Mouse (Mus musculus): ENCODE measurements around the gene Hmox2. TPM values are rescaled to one million over a fixed set of nuclear protein-coding genes. Genes with fewer than 3 reads are reported as not detected.

The Hmox2 gene
- polyA plus RNA-seq, 1 experiment from 2014 or later: 105 TPM

- Histone ChIP-seq H3K27me3 (no peaks in the 10 kb centered on the region), H3K4me2 (peak overlapping the region; percentile 82), H3K4me1 (peaks cover 29% of the 10 kb centered on the region), H3K9ac (peak overlapping the region; percentile 87), H3K9me3 (no peaks in the 10 kb centered on the region), H3K27ac (peak overlapping the region; percentile 99), H3K4me3 (peak overlapping the region; percentile 87), H3K36me3 (no peaks in the 10 kb centered on the region)
- ATAC-seq (ENCODE audit: insufficient number of reproducible peaks, insufficient read depth, low FRiP score, low TSS enrichment, low read depth): peak; percentile 38; the same call in 1 of the 2 replicates
- WGBS: under 1% methylated on average over 29 of the region's 29 CpGs
Observed at GRCm38 (mm10) chr16:4789311-4789768, 63.2 kb downstream of the Hmox2 start.

- under 1% methylated on average over 51 of the region's 51 CpGs for WGBS
- Histone ChIP-seq H3K4me2 (peak within 1 kb of the TSS; percentile 82), H3K4me1 (peaks cover 29% of the 10 kb centered on the region), H3K36me3 (no peaks in the 10 kb centered on the region), H3K4me3 (peak within 1 kb of the TSS; percentile 87), H3K27ac (peak within 1 kb of the TSS; percentile 99), H3K27me3 (no peaks in the 10 kb centered on the region), H3K9ac (peak within 1 kb of the TSS; percentile 87), H3K9me3 (no peaks in the 10 kb centered on the region)
- ATAC-seq (ENCODE audit: insufficient number of reproducible peaks, insufficient read depth, low FRiP score, low TSS enrichment, low read depth): peak; percentile 99
Observed at GRCm38 (mm10) chr16:4789810-4790559, 63.8 kb downstream of the Hmox2 start, which contains the start of gene Cdip1. Cdip1 (minus strand) TSS chr16:4790292.

- no peak for ATAC-seq (ENCODE audit: insufficient number of reproducible peaks, insufficient read depth, low FRiP score, low TSS enrichment, low read depth)
- no peak overlapping the region for H3K4me3 ChIP-seq
- peaks cover 23% of the 10 kb centered on the region for H3K4me1 ChIP-seq
- H3K27ac ChIP-seq: no peak overlapping the region
- no peak overlapping the region for H3K9ac ChIP-seq
- H3K9me3 ChIP-seq: no peaks in the 10 kb centered on the region
- H3K36me3 ChIP-seq: no peaks in the 10 kb centered on the region
- H3K4me2 ChIP-seq: no peak overlapping the region
- no peaks in the 10 kb centered on the region for H3K27me3 ChIP-seq
- WGBS: 68% methylated on average over 2 of the region's 2 CpGs
Observed at GRCm38 (mm10) chr16:4791332-4791731, 65.2 kb downstream of the Hmox2 start.

- no peak overlapping the region for H3K9ac ChIP-seq
- H3K36me3 ChIP-seq: no peaks in the 10 kb centered on the region
- H3K27me3 ChIP-seq: no peaks in the 10 kb centered on the region
- 81% methylated on average over 4 of the region's 4 CpGs for WGBS
- H3K4me2 ChIP-seq: no peak overlapping the region
- H3K27ac ChIP-seq: no peak overlapping the region
- no peaks in the 10 kb centered on the region for H3K9me3 ChIP-seq
- no peak overlapping the region for H3K4me3 ChIP-seq
- no peaks in the 10 kb centered on the region for H3K4me1 ChIP-seq
- no peak for ATAC-seq (ENCODE audit: insufficient number of reproducible peaks, insufficient read depth, low FRiP score, low TSS enrichment, low read depth)
Observed at GRCm38 (mm10) chr16:4796631-4797030, 70.5 kb downstream of the Hmox2 start.

Other genes starting within 250 kb of the Hmox2 start
- gene Srl, start 184.5 kb upstream of the Hmox2 start, polyA plus RNA-seq (2015; fragmentation: Nextera tagmentation; extraction: Ambion mirVana): 19.4 and 21.1 TPM in 2 replicates
- 27.0 and 33.2 TPM in 2 replicates for gene Tfap4, start 166.5 kb upstream of the Hmox2 start, polyA plus RNA-seq (2015; fragmentation: Nextera tagmentation; extraction: Ambion mirVana)
- 25.3 and 31.2 TPM in 2 replicates for gene Glis2, start 131.6 kb upstream of the Hmox2 start, polyA plus RNA-seq (2015; fragmentation: Nextera tagmentation; extraction: Ambion mirVana)
- 71.0 and 99.5 TPM in 2 replicates for gene Pam16, start 101.4 kb upstream of the Hmox2 start, polyA plus RNA-seq (2015; fragmentation: Nextera tagmentation; extraction: Ambion mirVana)
- gene Vasn, start 86.4 kb upstream of the Hmox2 start, polyA plus RNA-seq (2015; fragmentation: Nextera tagmentation; extraction: Ambion mirVana): 29.2 and 30.2 TPM in 2 replicates
- gene Dnaja3, start 86.4 kb upstream of the Hmox2 start, polyA plus RNA-seq (2015; fragmentation: Nextera tagmentation; extraction: Ambion mirVana): 54.0 and 58.7 TPM in 2 replicates
- 16.9 and 17.0 TPM in 2 replicates for gene Coro7, start 46.6 kb upstream of the Hmox2 start, polyA plus RNA-seq (2015; fragmentation: Nextera tagmentation; extraction: Ambion mirVana)
- 83.6 and 91.4 TPM in 2 replicates for gene Nmral1, start 7.0 kb upstream of the Hmox2 start, polyA plus RNA-seq (2015; fragmentation: Nextera tagmentation; extraction: Ambion mirVana)
- gene Cdip1, start 63.9 kb downstream of the Hmox2 start, polyA plus RNA-seq (2015; fragmentation: Nextera tagmentation; extraction: Ambion mirVana): 84.5 and 91.6 TPM in 2 replicates
- gene 4930562C15Rik, start 109.1 kb downstream of the Hmox2 start, polyA plus RNA-seq (2015; fragmentation: Nextera tagmentation; extraction: Ambion mirVana): 0.44 and 0.89 TPM in 2 replicates
- 40.2 and 41.5 TPM in 2 replicates for gene Ubald1, start 154.0 kb downstream of the Hmox2 start, polyA plus RNA-seq (2015; fragmentation: Nextera tagmentation; extraction: Ambion mirVana)
- 87.7 and 95.2 TPM in 2 replicates for gene Mgrn1, start 159.9 kb downstream of the Hmox2 start, polyA plus RNA-seq (2015; fragmentation: Nextera tagmentation; extraction: Ambion mirVana)
- gene Nudt16l1, start 212.4 kb downstream of the Hmox2 start, polyA plus RNA-seq (2015; fragmentation: Nextera tagmentation; extraction: Ambion mirVana): 179 and 185 TPM in 2 replicates
- gene Anks3, start 237.8 kb downstream of the Hmox2 start, polyA plus RNA-seq (2015; fragmentation: Nextera tagmentation; extraction: Ambion mirVana): 67.6 and 68.4 TPM in 2 replicates

All from embryonic facial prominence, embryonic 13.5 days (tissue).